Mouse (Mus musculus): ENCODE measurements at regions not wholly inside any gene's neighbourhood (a gene's known extent, or its start where the extent isn't known, plus 50 kb on each side); places are given as distances from the start of the nearest gene placed in this dataset.

GRCm38 (mm10) chr2:115070123-115070522, 415.4 kb upstream of the Dph6 start:
- Histone ChIP-seq H3K4me1 (replicated peaks) (peaks cover 6% of the 10 kb centered on the region; the same call in 1 of the 2 replicates), H3K36me3 (no peaks in the 10 kb centered on the region), H3K4me2 (no peak overlapping the region), H3K27ac (no peak overlapping the region), H3K9ac (replicated peaks) (no peak overlapping the region), H3K4me3 (replicated peaks) (no peak overlapping the region), H3K27me3 (peaks cover 31% of the 10 kb centered on the region), H3K9me3 (no peaks in the 10 kb centered on the region)
- ATAC-seq (ENCODE audit: insufficient number of reproducible peaks, insufficient read depth, low FRiP score, low TSS enrichment, low read depth): no peak
- WGBS: 66% methylated on average over 6 of the region's 6 CpGs

GRCm38 (mm10) chr2:115070666-115071065, 415.9 kb upstream of the Dph6 start:
- no peak overlapping the region for H3K27ac ChIP-seq
- ATAC-seq (ENCODE audit: insufficient number of reproducible peaks, insufficient read depth, low FRiP score, low TSS enrichment, low read depth): no peak; the same call in 1 of the 2 replicates
- no peaks in the 10 kb centered on the region for H3K36me3 ChIP-seq
- peaks cover 32% of the 10 kb centered on the region for H3K27me3 ChIP-seq
- H3K4me3 ChIP-seq (replicated peaks): no peak overlapping the region
- H3K4me1 ChIP-seq (replicated peaks): peaks cover 6% of the 10 kb centered on the region; the same call in 1 of the 2 replicates
- no peak overlapping the region for H3K4me2 ChIP-seq
- 46% methylated on average over 3 of the region's 3 CpGs for WGBS
- no peaks in the 10 kb centered on the region for H3K9me3 ChIP-seq
- no peak overlapping the region for H3K9ac ChIP-seq (replicated peaks)

- Histone ChIP-seq H3K9ac (replicated peaks) (no peak overlapping the region), H3K4me2 (no peak overlapping the region), H3K4me1 (replicated peaks) (no peaks in the 10 kb centered on the region), H3K4me3 (replicated peaks) (no peak overlapping the region), H3K27ac (no peak overlapping the region), H3K36me3 (no peaks in the 10 kb centered on the region), H3K9me3 (no peaks in the 10 kb centered on the region), H3K27me3 (peaks cover 32% of the 10 kb centered on the region)
- ATAC-seq (ENCODE audit: insufficient number of reproducible peaks, insufficient read depth, low FRiP score, low TSS enrichment, low read depth): no peak
- WGBS: 84% methylated on average over 11 of the region's 11 CpGs
Measured at GRCm38 (mm10) chr2:115081563-115082291, 427.0 kb upstream of the Dph6 start.

- no peak overlapping the region for H3K9ac ChIP-seq (replicated peaks)
- no peak overlapping the region for H3K4me3 ChIP-seq (replicated peaks)
- no peak overlapping the region for H3K4me2 ChIP-seq
- no peaks in the 10 kb centered on the region for H3K36me3 ChIP-seq
- H3K9me3 ChIP-seq: no peaks in the 10 kb centered on the region
- H3K27ac ChIP-seq: no peak overlapping the region
- no peak for ATAC-seq (ENCODE audit: insufficient number of reproducible peaks, insufficient read depth, low FRiP score, low TSS enrichment, low read depth)
- H3K4me1 ChIP-seq (replicated peaks): no peaks in the 10 kb centered on the region
- 80% methylated on average over 6 of the region's 6 CpGs for WGBS
- peaks cover 34% of the 10 kb centered on the region for H3K27me3 ChIP-seq
Measured at GRCm38 (mm10) chr2:115082292-115082809, 427.6 kb upstream of the Dph6 start.

GRCm38 (mm10) chr2:115088421-115089120, 433.8 kb upstream of the Dph6 start:
- Histone ChIP-seq H3K27ac (no peak overlapping the region), H3K4me2 (no peak overlapping the region), H3K4me3 (replicated peaks) (no peak overlapping the region), H3K4me1 (replicated peaks) (no peaks in the 10 kb centered on the region), H3K27me3 (peaks cover 45% of the 10 kb centered on the region), H3K9ac (replicated peaks) (no peak overlapping the region), H3K36me3 (no peaks in the 10 kb centered on the region), H3K9me3 (no peaks in the 10 kb centered on the region)
- ATAC-seq (ENCODE audit: insufficient number of reproducible peaks, insufficient read depth, low FRiP score, low TSS enrichment, low read depth): no peak
- 60% methylated on average over 4 of the region's 4 CpGs for WGBS

GRCm38 (mm10) chr2:115090430-115091175, 435.8 kb upstream of the Dph6 start:
- Histone ChIP-seq H3K4me1 (replicated peaks) (peaks cover 9% of the 10 kb centered on the region), H3K4me3 (replicated peaks) (no peak overlapping the region), H3K27me3 (peaks cover 51% of the 10 kb centered on the region), H3K27ac (no peak overlapping the region), H3K9me3 (no peaks in the 10 kb centered on the region), H3K4me2 (no peak overlapping the region), H3K36me3 (no peaks in the 10 kb centered on the region), H3K9ac (replicated peaks) (no peak overlapping the region)
- WGBS: 31% methylated on average over 12 of the region's 12 CpGs
- ATAC-seq (ENCODE audit: insufficient number of reproducible peaks, insufficient read depth, low FRiP score, low TSS enrichment, low read depth): no peak

- no peak overlapping the region for H3K9ac ChIP-seq (replicated peaks)
- no peaks in the 10 kb centered on the region for H3K36me3 ChIP-seq
- ATAC-seq (ENCODE audit: insufficient number of reproducible peaks, insufficient read depth, low FRiP score, low TSS enrichment, low read depth): no peak
- no peak overlapping the region for H3K27ac ChIP-seq
- H3K4me2 ChIP-seq: peak overlapping the region; percentile 9; the same call in 1 of the 2 replicates
- peaks cover 63% of the 10 kb centered on the region for H3K27me3 ChIP-seq
- no peak overlapping the region for H3K4me3 ChIP-seq (replicated peaks)
- no peaks in the 10 kb centered on the region for H3K9me3 ChIP-seq
- WGBS: 36% methylated on average over 12 of the region's 12 CpGs
- peaks cover 9% of the 10 kb centered on the region for H3K4me1 ChIP-seq (replicated peaks)
Measured at GRCm38 (mm10) chr2:115095351-115095750, 440.6 kb upstream of the Dph6 start.

- Histone ChIP-seq H3K36me3 (no peaks in the 10 kb centered on the region), H3K27me3 (peaks cover 67% of the 10 kb centered on the region), H3K4me2 (no peak overlapping the region), H3K27ac (no peak overlapping the region), H3K4me3 (replicated peaks) (no peak overlapping the region), H3K9me3 (no peaks in the 10 kb centered on the region), H3K4me1 (replicated peaks) (no peaks in the 10 kb centered on the region), H3K9ac (replicated peaks) (no peak overlapping the region)
- ATAC-seq (ENCODE audit: insufficient number of reproducible peaks, insufficient read depth, low FRiP score, low TSS enrichment, low read depth): no peak
- WGBS: 91% methylated on average over 3 of the region's 3 CpGs
Measured at GRCm38 (mm10) chr2:115101501-115101900, 446.7 kb upstream of the Dph6 start.

GRCm38 (mm10) chr2:115119429-115120205, 461.9 kb upstream of the BC052040 start:
- H3K4me1 ChIP-seq (replicated peaks): no peaks in the 10 kb centered on the region
- WGBS: 77% methylated on average over 9 of the region's 9 CpGs
- no peak overlapping the region for H3K4me3 ChIP-seq (replicated peaks)
- H3K27ac ChIP-seq: no peak overlapping the region
- no peaks in the 10 kb centered on the region for H3K9me3 ChIP-seq
- H3K9ac ChIP-seq (replicated peaks): no peak overlapping the region
- H3K27me3 ChIP-seq: peaks cover 45% of the 10 kb centered on the region
- H3K4me2 ChIP-seq: no peak overlapping the region
- H3K36me3 ChIP-seq: no peaks in the 10 kb centered on the region
- ATAC-seq (ENCODE audit: insufficient number of reproducible peaks, insufficient read depth, low FRiP score, low TSS enrichment, low read depth): no peak

GRCm38 (mm10) chr2:115120206-115120503, 461.4 kb upstream of the BC052040 start:
- H3K4me2 ChIP-seq: no peak overlapping the region
- ATAC-seq (ENCODE audit: insufficient number of reproducible peaks, insufficient read depth, low FRiP score, low TSS enrichment, low read depth): no peak
- no peaks in the 10 kb centered on the region for H3K36me3 ChIP-seq
- no peak overlapping the region for H3K27ac ChIP-seq
- H3K4me3 ChIP-seq (replicated peaks): no peak overlapping the region
- H3K4me1 ChIP-seq (replicated peaks): no peaks in the 10 kb centered on the region
- peaks cover 45% of the 10 kb centered on the region for H3K27me3 ChIP-seq
- no peaks in the 10 kb centered on the region for H3K9me3 ChIP-seq
- WGBS: 63% methylated on average over 3 of the region's 3 CpGs
- no peak overlapping the region for H3K9ac ChIP-seq (replicated peaks)

All from limb, embryonic 12.5 days (tissue).